Mouse (Mus musculus): Measurements from ENCODE around the gene Samd4. TPM values are rescaled to one million over a fixed set of nuclear protein-coding genes. Genes with fewer than 3 reads are reported as not detected.
"Not testable (repeated sequence)": the region's sequence is repeated elsewhere in the genome, so short reads cannot be mapped to it uniquely, and the experiment has no call there.

Samd4 gene
- polyA plus RNA-seq, 1 experiment from 2014 or later, result 3.9 TPM

- Histone ChIP-seq H3K9me3 (no peaks in the 10 kb centered on the region), H3K4me2 (no peak overlapping the region), H3K4me1 (replicated peaks) (no peaks in the 10 kb centered on the region), H3K27me3 (no peaks in the 10 kb centered on the region), H3K36me3 (no peaks in the 10 kb centered on the region), H3K27ac (replicated peaks) (no peak overlapping the region), H3K9ac (no peak overlapping the region), H3K4me3 (no peak overlapping the region)
- ATAC-seq (ENCODE audit: low FRiP score, low read depth), result no peak
- 82% methylated on average over 3 of the region's 3 CpGs for WGBS
These were observed 222.5 kb downstream of the Samd4 start for GRCm38 (mm10) chr14:47105174-47105557.

GRCm38 (mm10) chr14:47105755-47106154 lies 223.1 kb downstream of the Samd4 start:
- H3K4me3 ChIP-seq, result no peak overlapping the region
- H3K9me3 ChIP-seq, result no peaks in the 10 kb centered on the region
- H3K27me3 ChIP-seq, result no peaks in the 10 kb centered on the region
- ATAC-seq (ENCODE audit: low FRiP score, low read depth), result no peak
- H3K36me3 ChIP-seq, result no peaks in the 10 kb centered on the region
- H3K4me1 ChIP-seq (replicated peaks), result no peaks in the 10 kb centered on the region
- no peak overlapping the region for H3K9ac ChIP-seq
- H3K27ac ChIP-seq (replicated peaks), result no peak overlapping the region
- H3K4me2 ChIP-seq, result no peak overlapping the region
- 96% methylated on average over 3 of the region's 3 CpGs for WGBS

GRCm38 (mm10) chr14:47107461-47107860 lies 224.8 kb downstream of the Samd4 start:
- no peak overlapping the region for H3K27ac ChIP-seq (replicated peaks)
- H3K36me3 ChIP-seq, result no peaks in the 10 kb centered on the region

GRCm38 (mm10) chr14:47110391-47110790 lies 227.7 kb downstream of the Samd4 start:
- WGBS, result 92% methylated on average over 7 of the region's 7 CpGs

More at GRCm38 (mm10) chr14:47107461-47107860, 224.8 kb downstream of the Samd4 start:
- Histone ChIP-seq H3K27me3 (no peaks in the 10 kb centered on the region), H3K9ac (no peak overlapping the region), H3K4me1 (replicated peaks) (no peaks in the 10 kb centered on the region), H3K4me3 (no peak overlapping the region), H3K9me3 (no peaks in the 10 kb centered on the region), H3K4me2 (no peak overlapping the region)
- ATAC-seq (ENCODE audit: low FRiP score, low read depth), result no peak
- WGBS, result 82% methylated on average over 3 of the region's 3 CpGs

GRCm38 (mm10) chr14:47111341-47111740 lies 228.7 kb downstream of the Samd4 start:
- Histone ChIP-seq H3K4me1 (replicated peaks) (no peaks in the 10 kb centered on the region), H3K36me3 (no peaks in the 10 kb centered on the region), H3K27ac (replicated peaks) (no peak overlapping the region), H3K9me3 (no peaks in the 10 kb centered on the region), H3K9ac (no peak overlapping the region), H3K27me3 (no peaks in the 10 kb centered on the region), H3K4me3 (no peak overlapping the region), H3K4me2 (no peak overlapping the region)
- no peak for ATAC-seq (ENCODE audit: low FRiP score, low read depth)
- WGBS, result 52% methylated on average over 9 of the region's 9 CpGs

More at GRCm38 (mm10) chr14:47110391-47110790, 227.7 kb downstream of the Samd4 start:
- not testable (repeated sequence) for H3K4me2 ChIP-seq; H3K36me3 ChIP-seq; H3K4me1 ChIP-seq (replicated peaks); H3K27me3 ChIP-seq; H3K27ac ChIP-seq (replicated peaks); H3K4me3 ChIP-seq; ATAC-seq (ENCODE audit: low FRiP score, low read depth); H3K9ac ChIP-seq; H3K9me3 ChIP-seq

GRCm38 (mm10) chr14:47115154-47115553 lies 232.5 kb downstream of the Samd4 start:
- H3K4me3 ChIP-seq, result no peak overlapping the region
- H3K9me3 ChIP-seq, result no peaks in the 10 kb centered on the region
- H3K36me3 ChIP-seq, result no peaks in the 10 kb centered on the region
- H3K27me3 ChIP-seq, result no peaks in the 10 kb centered on the region
- H3K27ac ChIP-seq (replicated peaks), result no peak overlapping the region
- no peak for ATAC-seq (ENCODE audit: low FRiP score, low read depth)
- H3K4me1 ChIP-seq (replicated peaks), result no peaks in the 10 kb centered on the region
- H3K4me2 ChIP-seq, result no peak overlapping the region
- H3K9ac ChIP-seq, result no peak overlapping the region
- WGBS, result 65% methylated on average over 9 of the region's 9 CpGs

GRCm38 (mm10) chr14:47116062-47116762 lies 233.6 kb downstream of the Samd4 start:
- Histone ChIP-seq H3K36me3 (no peaks in the 10 kb centered on the region), H3K9me3 (no peaks in the 10 kb centered on the region), H3K4me1 (replicated peaks) (no peaks in the 10 kb centered on the region), H3K9ac (no peak overlapping the region), H3K4me2 (no peak overlapping the region), H3K27ac (replicated peaks) (no peak overlapping the region), H3K4me3 (no peak overlapping the region), H3K27me3 (no peaks in the 10 kb centered on the region)
- no peak for ATAC-seq (ENCODE audit: low FRiP score, low read depth)
- WGBS, result 90% methylated on average over 9 of the region's 10 CpGs

- 78% methylated on average over 7 of the region's 7 CpGs for WGBS
- Histone ChIP-seq H3K4me1 (replicated peaks) (no peaks in the 10 kb centered on the region), H3K9ac (no peak overlapping the region), H3K9me3 (no peaks in the 10 kb centered on the region), H3K4me2 (no peak overlapping the region), H3K4me3 (no peak overlapping the region), H3K36me3 (no peaks in the 10 kb centered on the region), H3K27ac (replicated peaks) (no peak overlapping the region), H3K27me3 (no peaks in the 10 kb centered on the region)
- no peak for ATAC-seq (ENCODE audit: low FRiP score, low read depth)
These were observed 234.9 kb downstream of the Samd4 start for GRCm38 (mm10) chr14:47117522-47117921.

GRCm38 (mm10) chr14:47127987-47128386 lies 245.3 kb downstream of the Samd4 start:
- no peak overlapping the region for H3K27ac ChIP-seq (replicated peaks)
- no peak overlapping the region for H3K4me3 ChIP-seq
- 93% methylated on average over 5 of the region's 5 CpGs for WGBS
- no peaks in the 10 kb centered on the region for H3K36me3 ChIP-seq
- no peaks in the 10 kb centered on the region for H3K27me3 ChIP-seq
- H3K4me2 ChIP-seq, result no peak overlapping the region
- H3K9me3 ChIP-seq, result no peaks in the 10 kb centered on the region
- H3K9ac ChIP-seq, result no peak overlapping the region
- ATAC-seq (ENCODE audit: low FRiP score, low read depth), result no peak
- no peaks in the 10 kb centered on the region for H3K4me1 ChIP-seq (replicated peaks)

GRCm38 (mm10) chr14:47133948-47134347 lies 251.3 kb downstream of the Samd4 start:
- Histone ChIP-seq H3K27me3 (no peaks in the 10 kb centered on the region), H3K4me2 (no peak overlapping the region), H3K27ac (replicated peaks) (peak overlapping the region; percentile 28; the same call in 1 of the 2 replicates), H3K9me3 (no peaks in the 10 kb centered on the region), H3K9ac (0 out of 2 replicates have a peak overlapping the region, but pooled peaks have one; percentile 9), H3K4me3 (no peak overlapping the region), H3K4me1 (replicated peaks) (no peaks in the 10 kb centered on the region), H3K36me3 (no peaks in the 10 kb centered on the region)
- WGBS, result 68% methylated on average over 10 of the region's 10 CpGs
- peak; percentile 66 for ATAC-seq (ENCODE audit: low FRiP score, low read depth)

GRCm38 (mm10) chr14:47136637-47137036 lies 254.0 kb downstream of the Samd4 start:
- no peak for ATAC-seq (ENCODE audit: low FRiP score, low read depth)
- H3K4me3 ChIP-seq, result no peak overlapping the region
- no peaks in the 10 kb centered on the region for H3K4me1 ChIP-seq (replicated peaks)
- WGBS, result 73% methylated on average over 5 of the region's 5 CpGs
- H3K36me3 ChIP-seq, result no peaks in the 10 kb centered on the region
- no peaks in the 10 kb centered on the region for H3K27me3 ChIP-seq
- H3K9ac ChIP-seq, result no peak overlapping the region
- H3K4me2 ChIP-seq, result no peak overlapping the region
- no peaks in the 10 kb centered on the region for H3K9me3 ChIP-seq
- no peak overlapping the region for H3K27ac ChIP-seq (replicated peaks)

GRCm38 (mm10) chr14:47138853-47139252 lies 256.2 kb downstream of the Samd4 start:
- H3K4me2 ChIP-seq, result no peak overlapping the region
- H3K9me3 ChIP-seq, result no peaks in the 10 kb centered on the region
- H3K27me3 ChIP-seq, result no peaks in the 10 kb centered on the region
- no peaks in the 10 kb centered on the region for H3K36me3 ChIP-seq
- H3K27ac ChIP-seq (replicated peaks), result no peak overlapping the region
- H3K4me1 ChIP-seq (replicated peaks), result no peaks in the 10 kb centered on the region
- no peak for ATAC-seq (ENCODE audit: low FRiP score, low read depth)
- 82% methylated on average over 3 of the region's 3 CpGs for WGBS
- H3K4me3 ChIP-seq, result no peak overlapping the region
- no peak overlapping the region for H3K9ac ChIP-seq

- Histone ChIP-seq H3K4me1 (replicated peaks) (no peaks in the 10 kb centered on the region), H3K27me3 (no peaks in the 10 kb centered on the region), H3K4me3 (no peak overlapping the region), H3K27ac (replicated peaks) (no peak overlapping the region), H3K36me3 (no peaks in the 10 kb centered on the region), H3K9me3 (no peaks in the 10 kb centered on the region), H3K9ac (no peak overlapping the region), H3K4me2 (no peak overlapping the region)
- WGBS, result 96% methylated on average over 5 of the region's 5 CpGs
- ATAC-seq (ENCODE audit: low FRiP score, low read depth), result no peak
These were observed 261.7 kb downstream of the Samd4 start for GRCm38 (mm10) chr14:47144326-47144725.
